Mouse (Mus musculus): ENCODE data around the gene Nanp.

- no peak for TF ChIP-seq CTCF (IDR thresholded peaks at IDR 0.05)
- no peak for TF ChIP-seq EP300 (IDR thresholded peaks at IDR 0.05)
Measured at GRCm38 (mm10) chr2:150985359-150985758, 53.8 kb downstream of the Nanp start.

Data from lung, postnatal 0 days (tissue).